Mouse (Mus musculus): Measurements from ENCODE around the gene Tmem63c.

DNA sequence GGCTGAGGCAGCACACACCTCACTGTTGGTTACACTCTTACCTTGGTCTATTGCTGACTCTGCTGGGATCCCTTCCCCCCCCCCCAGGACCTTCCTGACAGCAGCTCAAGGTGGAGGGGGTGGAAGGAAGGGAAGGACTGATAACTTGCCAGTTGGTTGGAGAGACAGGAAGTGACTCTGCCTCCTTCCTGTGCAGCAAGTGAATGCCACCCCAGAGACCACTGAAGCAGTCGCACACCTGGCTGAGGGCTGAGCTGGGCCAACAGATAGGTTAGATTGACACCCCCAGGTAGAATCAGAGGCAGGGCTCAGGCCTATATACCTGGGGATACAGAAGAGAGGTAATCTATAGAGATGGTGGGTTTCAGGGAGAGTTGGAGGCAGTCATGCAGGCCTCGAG lies 70.8 kb downstream of the Tmem63c start:
- no peak for TF ChIP-seq CTCF (IDR thresholded peaks at IDR 0.05; ENCODE audit: low read depth, low read length)
- no peak for TF ChIP-seq POLR2A (IDR thresholded peaks at IDR 0.05; ENCODE audit: borderline replicate concordance, low read depth, low read length)

Measured in bone marrow macrophage, adult 2 months (primary cell).